Mouse (Mus musculus) testis, adult 2 months (tissue): ENCODE data around the gene Cacng7.

Experiments
- CTCF ChIP-seq: fragments of 200-500 bp; IDR thresholded peaks from 2 replicates; pipeline ENCODE4 v1.5.1; 2012; ENCODE audit warnings: low read depth, mild to moderate bottlenecking, inconsistent platforms, low read length, moderate library complexity; ENCODE audit not compliant: control insufficient read depth, insufficient read depth, insufficient replicate concordance
- POLR2A ChIP-seq: fragments of 200-500 bp; IDR thresholded peaks from 2 replicates; pipeline ENCODE4 v1.6.1; 2012; ENCODE audit warnings: low read depth, mild to moderate bottlenecking, inconsistent platforms, low read length, moderate library complexity; ENCODE audit not compliant: control insufficient read depth

GRCm38 (mm10) chr7:3345301-3345700 lies 12.5 kb downstream of the Cacng7 start:
- TF ChIP-seq CTCF (no peak), POLR2A (no peak)
